Mouse (Mus musculus): ENCODE results near the gene 5730409E04Rik. TPM values are rescaled to one million over a fixed set of nuclear protein-coding genes. Genes with fewer than 3 reads are reported as not detected.

Gene 5730409E04Rik
- polyA plus RNA-seq (2015; fragmentation: Nextera tagmentation; extraction: Ambion mirVana) = 1.5 and 1.6 TPM in 2 replicates

GRCm38 (mm10) chr4:126609606-126610181, at the start of gene 5730409E04Rik:
Gene 5730409E04Rik, plus strand, starts transcription at chr4:126609818.
- Histone ChIP-seq H3K9ac (ENCODE audit: low read length) (peak within 1 kb of the TSS; percentile 76), H3K27ac (ENCODE audit: low read length) (peak within 1 kb of the TSS; percentile 1), H3K9me3 (replicated peaks; ENCODE audit: control insufficient read depth, low read length) (no peaks in the 10 kb centered on the region), H3K4me3 (ENCODE audit: low read length) (peak within 1 kb of the TSS; percentile 58), H3K4me2 (ENCODE audit: low read depth, low read length) (peak within 1 kb of the TSS; percentile 95), H3K27me3 (ENCODE audit: control insufficient read depth, insufficient read depth, low read length) (no peaks in the 10 kb centered on the region), H3K4me1 (ENCODE audit: control insufficient read depth, insufficient read depth, low read length) (no peaks in the 10 kb centered on the region), H3K36me3 (ENCODE audit: control insufficient read depth, insufficient read depth) (no peaks in the 10 kb centered on the region)
- WGBS = under 1% methylated on average over 48 of the region's 48 CpGs
- peak; percentile 90 for ATAC-seq (replicated peaks; ENCODE audit: extremely low read depth, insufficient read depth, low FRiP score)

DNA sequence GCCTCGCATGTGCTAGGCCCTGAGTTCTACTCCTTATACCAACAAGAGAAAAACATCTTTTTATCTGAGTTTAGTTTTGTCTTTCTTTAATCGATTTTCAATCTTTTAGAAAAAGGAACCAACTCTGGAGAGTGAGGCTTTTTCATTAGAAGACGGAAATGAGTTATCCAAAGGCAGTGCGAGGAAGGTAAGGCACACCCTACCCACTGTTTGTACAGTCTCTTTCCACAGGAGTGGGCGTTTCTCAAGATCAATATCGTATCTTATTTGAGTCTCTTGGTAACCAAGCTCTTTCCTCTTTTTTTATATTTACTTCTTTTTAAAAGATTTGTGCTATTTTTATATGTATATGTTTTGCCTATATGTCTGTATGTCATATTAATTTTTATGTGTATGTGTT, 45.8 kb upstream of the 5730409E04Rik start:
- Histone ChIP-seq H3K9me3 (replicated peaks; ENCODE audit: control insufficient read depth, low read length) (no peaks in the 10 kb centered on the region), H3K36me3 (ENCODE audit: control insufficient read depth, insufficient read depth) (peaks cover 18% of the 10 kb centered on the region), H3K9ac (ENCODE audit: low read length) (no peak overlapping the region), H3K4me1 (ENCODE audit: control insufficient read depth, insufficient read depth, low read length) (no peaks in the 10 kb centered on the region), H3K4me2 (ENCODE audit: low read depth, low read length) (no peak overlapping the region), H3K4me3 (ENCODE audit: low read length) (no peak overlapping the region), H3K27me3 (ENCODE audit: control insufficient read depth, insufficient read depth, low read length) (no peaks in the 10 kb centered on the region), H3K27ac (ENCODE audit: low read length) (no peak overlapping the region)
- ATAC-seq (replicated peaks; ENCODE audit: extremely low read depth, insufficient read depth, low FRiP score) = no peak
- WGBS = 87% methylated on average over 6 of the region's 6 CpGs

- H3K27me3 ChIP-seq (ENCODE audit: control insufficient read depth, insufficient read depth, low read length) = no peaks in the 10 kb centered on the region
- ATAC-seq (replicated peaks; ENCODE audit: extremely low read depth, insufficient read depth, low FRiP score) = no peak
- H3K36me3 ChIP-seq (ENCODE audit: control insufficient read depth, insufficient read depth) = peaks cover 18% of the 10 kb centered on the region
- no peak overlapping the region for H3K4me3 ChIP-seq (ENCODE audit: low read length)
- no peak overlapping the region for H3K4me2 ChIP-seq (ENCODE audit: low read depth, low read length)
- no peaks in the 10 kb centered on the region for H3K4me1 ChIP-seq (ENCODE audit: control insufficient read depth, insufficient read depth, low read length)
- WGBS = 87% methylated on average over 4 of the region's 4 CpGs
- H3K9me3 ChIP-seq (replicated peaks; ENCODE audit: control insufficient read depth, low read length) = no peaks in the 10 kb centered on the region
- no peak overlapping the region for H3K27ac ChIP-seq (ENCODE audit: low read length)
- no peak overlapping the region for H3K9ac ChIP-seq (ENCODE audit: low read length)
Observed at GRCm38 (mm10) chr4:126567243-126567642, 42.4 kb upstream of the 5730409E04Rik start.

DNA sequence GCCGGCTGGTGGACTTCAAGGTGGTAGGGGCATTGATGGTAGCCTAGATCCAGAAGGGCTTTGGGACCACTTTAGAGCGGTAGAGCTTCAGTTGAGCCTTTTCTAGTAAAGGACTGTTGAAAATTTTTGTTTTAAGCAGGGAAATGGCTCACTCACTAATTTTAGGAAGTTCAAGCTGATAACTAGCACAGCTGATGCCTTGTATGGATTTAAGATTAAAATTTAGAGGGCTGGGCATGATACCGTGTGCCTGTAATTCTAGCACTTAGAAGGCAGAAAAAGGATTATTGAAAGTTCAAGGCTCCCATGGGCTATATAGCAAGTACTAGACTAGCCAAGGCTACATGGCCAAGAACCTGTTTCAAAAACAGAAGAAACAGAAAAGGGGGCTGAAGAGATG, 39.8 kb upstream of the 5730409E04Rik start:
- peaks cover 42% of the 10 kb centered on the region for H3K36me3 ChIP-seq (ENCODE audit: control insufficient read depth, insufficient read depth)
- WGBS = 85% methylated on average over 3 of the region's 3 CpGs

GRCm38 (mm10) chr4:126576281-126576680, 33.3 kb upstream of the 5730409E04Rik start:
- Histone ChIP-seq H3K27me3 (ENCODE audit: control insufficient read depth, insufficient read depth, low read length) (no peaks in the 10 kb centered on the region), H3K36me3 (ENCODE audit: control insufficient read depth, insufficient read depth) (peaks cover 69% of the 10 kb centered on the region), H3K4me1 (ENCODE audit: control insufficient read depth, insufficient read depth, low read length) (no peaks in the 10 kb centered on the region), H3K9ac (ENCODE audit: low read length) (no peak overlapping the region), H3K9me3 (replicated peaks; ENCODE audit: control insufficient read depth, low read length) (peaks cover 6% of the 10 kb centered on the region; the same call in 1 of the 2 replicates), H3K27ac (ENCODE audit: low read length) (no peak overlapping the region), H3K4me3 (ENCODE audit: low read length) (no peak overlapping the region), H3K4me2 (ENCODE audit: low read depth, low read length) (no peak overlapping the region)
- no peak for ATAC-seq (replicated peaks; ENCODE audit: extremely low read depth, insufficient read depth, low FRiP score)
- WGBS = 92% methylated on average over 5 of the region's 5 CpGs

More for the DNA sequence above, 39.8 kb upstream of the 5730409E04Rik start:
- Histone ChIP-seq H3K27me3 (ENCODE audit: control insufficient read depth, insufficient read depth, low read length) (no peaks in the 10 kb centered on the region), H3K4me3 (ENCODE audit: low read length) (no peak overlapping the region), H3K27ac (ENCODE audit: low read length) (no peak overlapping the region), H3K9me3 (replicated peaks; ENCODE audit: control insufficient read depth, low read length) (peaks cover 5% of the 10 kb centered on the region; the same call in 1 of the 2 replicates), H3K4me2 (ENCODE audit: low read depth, low read length) (no peak overlapping the region), H3K4me1 (ENCODE audit: control insufficient read depth, insufficient read depth, low read length) (no peaks in the 10 kb centered on the region), H3K9ac (ENCODE audit: low read length) (no peak overlapping the region)
- no peak for ATAC-seq (replicated peaks; ENCODE audit: extremely low read depth, insufficient read depth, low FRiP score)

DNA sequence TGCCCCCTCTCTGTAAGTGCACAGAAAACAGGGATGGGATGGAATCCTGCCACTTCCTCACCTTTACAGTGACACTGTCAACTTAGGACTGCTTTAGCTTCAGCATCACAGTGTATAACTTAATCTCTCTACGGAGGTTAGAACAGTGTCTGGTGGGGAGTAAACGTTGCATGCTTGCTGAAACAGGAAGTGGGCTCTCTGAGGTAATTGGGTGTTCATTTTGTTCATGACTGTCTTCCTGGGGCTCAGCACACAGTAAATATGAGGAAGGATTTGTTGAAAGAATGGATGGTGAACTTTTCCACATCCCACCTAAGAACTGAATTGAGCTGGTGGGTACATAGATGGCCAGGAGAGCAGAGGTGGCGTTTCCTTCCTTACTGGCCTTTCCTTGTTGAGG, 31.7 kb upstream of the 5730409E04Rik start:
- 83% methylated on average over 3 of the region's 3 CpGs for WGBS
- H3K4me3 ChIP-seq (ENCODE audit: low read length) = no peak overlapping the region

GRCm38 (mm10) chr4:126579077-126579476, 30.5 kb upstream of the 5730409E04Rik start:
- no peak overlapping the region for H3K4me2 ChIP-seq (ENCODE audit: low read depth, low read length)
- no peak overlapping the region for H3K9ac ChIP-seq (ENCODE audit: low read length)
- H3K27ac ChIP-seq (ENCODE audit: low read length) = no peak overlapping the region
- H3K9me3 ChIP-seq (replicated peaks; ENCODE audit: control insufficient read depth, low read length) = peaks cover 6% of the 10 kb centered on the region; the same call in 1 of the 2 replicates
- no peaks in the 10 kb centered on the region for H3K4me1 ChIP-seq (ENCODE audit: control insufficient read depth, insufficient read depth, low read length)
- whole genome bisulfite sequencing = 82% methylated on average over 2 of the region's 2 CpGs
- no peaks in the 10 kb centered on the region for H3K27me3 ChIP-seq (ENCODE audit: control insufficient read depth, insufficient read depth, low read length)
- H3K36me3 ChIP-seq (ENCODE audit: control insufficient read depth, insufficient read depth) = peaks cover 55% of the 10 kb centered on the region
- H3K4me3 ChIP-seq (ENCODE audit: low read length) = no peak overlapping the region
- no peak for ATAC-seq (replicated peaks; ENCODE audit: extremely low read depth, insufficient read depth, low FRiP score)

More for the DNA sequence above, 31.7 kb upstream of the 5730409E04Rik start:
- Histone ChIP-seq H3K4me2 (ENCODE audit: low read depth, low read length) (no peak overlapping the region), H3K27ac (ENCODE audit: low read length) (no peak overlapping the region), H3K36me3 (ENCODE audit: control insufficient read depth, insufficient read depth) (peaks cover 66% of the 10 kb centered on the region), H3K4me1 (ENCODE audit: control insufficient read depth, insufficient read depth, low read length) (no peaks in the 10 kb centered on the region), H3K9me3 (replicated peaks; ENCODE audit: control insufficient read depth, low read length) (peaks cover 6% of the 10 kb centered on the region; the same call in 1 of the 2 replicates), H3K9ac (ENCODE audit: low read length) (no peak overlapping the region), H3K27me3 (ENCODE audit: control insufficient read depth, insufficient read depth, low read length) (no peaks in the 10 kb centered on the region)
- no peak for ATAC-seq (replicated peaks; ENCODE audit: extremely low read depth, insufficient read depth, low FRiP score)

- Histone ChIP-seq H3K36me3 (ENCODE audit: control insufficient read depth, insufficient read depth) (peaks cover 39% of the 10 kb centered on the region), H3K27me3 (ENCODE audit: control insufficient read depth, insufficient read depth, low read length) (no peaks in the 10 kb centered on the region), H3K4me2 (ENCODE audit: low read depth, low read length) (no peak overlapping the region), H3K4me3 (ENCODE audit: low read length) (no peak overlapping the region), H3K27ac (ENCODE audit: low read length) (no peak overlapping the region), H3K9ac (ENCODE audit: low read length) (no peak overlapping the region), H3K9me3 (replicated peaks; ENCODE audit: control insufficient read depth, low read length) (no peaks in the 10 kb centered on the region), H3K4me1 (ENCODE audit: control insufficient read depth, insufficient read depth, low read length) (no peaks in the 10 kb centered on the region)
- 92% methylated on average over 13 of the region's 13 CpGs for WGBS
- ATAC-seq (replicated peaks; ENCODE audit: extremely low read depth, insufficient read depth, low FRiP score) = no peak
Observed at GRCm38 (mm10) chr4:126585739-126586138, 23.9 kb upstream of the 5730409E04Rik start.

GRCm38 (mm10) chr4:126592039-126592438, 17.6 kb upstream of the 5730409E04Rik start:
- H3K36me3 ChIP-seq (ENCODE audit: control insufficient read depth, insufficient read depth) = peaks cover 37% of the 10 kb centered on the region

More at GRCm38 (mm10) chr4:126592039-126592438, 17.6 kb upstream of the 5730409E04Rik start:
- Histone ChIP-seq H3K4me1 (ENCODE audit: control insufficient read depth, insufficient read depth, low read length) (no peaks in the 10 kb centered on the region), H3K27me3 (ENCODE audit: control insufficient read depth, insufficient read depth, low read length) (no peaks in the 10 kb centered on the region), H3K9me3 (replicated peaks; ENCODE audit: control insufficient read depth, low read length) (no peaks in the 10 kb centered on the region), H3K4me2 (ENCODE audit: low read depth, low read length) (no peak overlapping the region), H3K9ac (ENCODE audit: low read length) (no peak overlapping the region), H3K4me3 (ENCODE audit: low read length) (no peak overlapping the region), H3K27ac (ENCODE audit: low read length) (no peak overlapping the region)
- WGBS = 86% methylated on average over 6 of the region's 6 CpGs
- ATAC-seq (replicated peaks; ENCODE audit: extremely low read depth, insufficient read depth, low FRiP score) = no peak

Data from heart, embryonic 16.5 days (tissue).